Comparison of ENCODE assay signal across 7 mouse cellular contexts in the genomic region with DNA sequence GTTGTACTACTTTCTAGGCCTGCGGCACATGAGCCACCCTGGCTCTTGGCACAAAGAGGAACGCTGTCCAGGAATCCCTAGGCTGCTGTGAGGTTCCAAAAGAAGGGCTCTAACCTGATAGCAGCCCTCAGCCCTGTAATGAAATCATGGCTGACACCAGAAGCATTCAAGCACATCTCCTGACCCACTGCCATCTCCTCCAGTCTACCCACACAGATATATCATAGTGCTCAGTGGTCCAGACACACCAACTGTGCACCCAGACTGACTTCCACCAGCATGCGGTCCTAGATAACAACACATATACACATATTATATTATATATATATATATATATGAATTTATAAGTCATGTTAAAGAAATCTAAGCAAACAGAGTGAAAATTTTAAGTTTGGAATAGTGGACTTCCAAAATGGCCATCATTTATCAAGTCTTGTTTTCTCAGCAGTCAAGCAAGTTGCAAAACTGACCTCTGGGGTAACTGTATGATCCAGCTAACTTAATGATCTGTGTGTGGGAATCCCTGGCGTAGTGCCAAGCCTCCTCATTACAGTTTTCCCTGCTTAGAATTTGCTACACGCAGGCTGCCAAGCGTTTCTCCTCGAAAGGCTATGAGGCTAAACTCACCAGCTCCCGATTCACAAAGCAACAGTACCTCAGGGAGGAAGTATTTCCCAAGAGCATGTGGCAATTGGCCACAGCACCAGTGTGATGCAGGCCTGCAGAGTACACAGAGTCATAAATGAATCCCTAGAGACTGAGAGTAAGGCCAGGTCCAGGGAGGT.
DNase-seq lines count a peak whose midpoint lies in the region; ATAC-seq and TF ChIP-seq lines count a peak whose summit lies in the region.

No protein-coding gene starts in this region.

- intact Hi-C loops in gastrocnemius, adult 2 months (cut with DNase I): no loop called here

- WGBS in kidney, adult 2 months: 51% methylated on average over 8 of the region's 8 CpGs

- no peak overlapping the region for H3K4me3 ChIP-seq in gastrocnemius, adult 2 months
- no peak overlapping the region for H3K4me3 ChIP-seq in kidney, adult 2 months (ENCODE audit: insufficient read depth, low read depth, low read length)

- H3K27me3 ChIP-seq in kidney, adult 2 months (replicated peaks; ENCODE audit: control insufficient read depth, insufficient read depth, low read length): no peaks in the 10 kb centered on the region; the same call in 1 of the 2 replicates

- TF ChIP-seq POLR2A in kidney, adult 2 months (IDR thresholded peaks at IDR 0.05; ENCODE audit: low read depth, low read length): no peak

- no peaks in the 10 kb centered on the region for H3K4me1 ChIP-seq in kidney, adult 2 months (ENCODE audit: control insufficient read depth, insufficient read depth, low read length)

- no peak overlapping the region for H3K27ac ChIP-seq in gastrocnemius, adult 2 months
- no peak overlapping the region for H3K27ac ChIP-seq in kidney, adult 2 months (ENCODE audit: insufficient read depth, low read depth, low read length)

- H3K36me3 ChIP-seq in kidney, adult 2 months (ENCODE audit: control insufficient read depth, insufficient read depth, low read length): no peaks in the 10 kb centered on the region

- TF ChIP-seq CTCF in gastrocnemius, adult 2 months (IDR thresholded peaks at IDR 0.05): no peak
- no peak for TF ChIP-seq CTCF in kidney, adult 2 months (conservative IDR thresholded peaks at IDR 0.05; ENCODE audit: insufficient read depth, insufficient read length, low read depth, low read length)

- DNase-seq in retina, postnatal 1 day: peak; percentile 59
- DNase-seq in retina, embryonic 14.5 days (ENCODE audit: low spot score): no peak
- peak; percentile 64 for DNase-seq in gastrocnemius, adult 2 months
- peak; percentile 48 for DNase-seq in kidney, adult 2 months
- DNase-seq in embryo, embryonic 10 days (ENCODE audit: low spot score): no peak
- DNase-seq in cerebellum, postnatal 36 days: no peak

- peak; percentile 82 for ATAC-seq in megakaryocyte, adult 5-6 weeks (ENCODE audit: poor library complexity, severe bottlenecking)

Comparison
In these comparisons a context has a peak if more than half of its experiments do, and no peak if none do; other contexts are left out.
1. DNase-seq: peak in retina, postnatal 1 day (single experiment), gastrocnemius, adult 2 months (single experiment) and kidney, adult 2 months (single experiment); none in retina, embryonic 14.5 days (single experiment), embryo, embryonic 10 days (single experiment) and cerebellum, postnatal 36 days (0 of 2).